Mouse (Mus musculus) heart, embryonic 15.5 days (tissue): Measurements from ENCODE around the gene Olfr1033. TPM values are rescaled to one million over a fixed set of nuclear protein-coding genes. Genes with fewer than 3 reads are reported as not detected.
"Not testable (repeated sequence)": the region's sequence is repeated elsewhere in the genome, so short reads cannot be mapped to it uniquely, and the experiment has no call there.

Experiments
- ATAC-seq: fragments of 200-750 bp; cut with Nextera tagmentation; replicated peaks from 2 replicates; pipeline ENCODE4 v1.8.0; 2017; ENCODE audit warnings: low read depth, moderate TSS enrichment; ENCODE audit not compliant: insufficient number of reproducible peaks, insufficient read depth, low FRiP score
- H3K27ac ChIP-seq: fragments of 300-500 bp; sonication (generic); 2 replicates; pipeline ENCODE4 v1.5.1; 2015; ENCODE audit warnings: mild to moderate bottlenecking, inconsistent platforms
- H3K27me3 ChIP-seq: fragments of 300-500 bp; sonication (generic); 2 replicates; pipeline ENCODE4 v1.6.1; 2015; ENCODE audit warnings: inconsistent platforms
- H3K36me3 ChIP-seq: fragments of 300-500 bp; sonication (generic); 2 replicates; pipeline ENCODE4 v1.6.1; 2015; ENCODE audit warnings: mild to moderate bottlenecking, inconsistent platforms
- H3K4me1 ChIP-seq: fragments of 300-500 bp; sonication (generic); replicated peaks from 2 replicates; pipeline ENCODE4 v1.6.1; 2015; ENCODE audit warnings: inconsistent platforms
- H3K4me2 ChIP-seq: fragments of 300-500 bp; sonication (generic); 2 replicates; pipeline ENCODE4 v1.6.1; 2015; ENCODE audit warnings: inconsistent platforms, mild to moderate bottlenecking, moderate library complexity
- H3K4me3 ChIP-seq: fragments of 300-500 bp; sonication (generic); 2 replicates; pipeline ENCODE4 v1.5.1; 2015; ENCODE audit warnings: mild to moderate bottlenecking, inconsistent platforms
- H3K9ac ChIP-seq: fragments of 300-500 bp; sonication (generic); 2 replicates; pipeline ENCODE4 v1.6.1; 2015; ENCODE audit warnings: mild to moderate bottlenecking, inconsistent platforms
- H3K9me3 ChIP-seq: fragments of 300-500 bp; sonication (generic); replicated peaks from 2 replicates; pipeline ENCODE4 v1.6.1; 2016; ENCODE audit warnings: inconsistent platforms
- WGBS: fragments of 180-500 bp; shearing (Covaris S2); methylation state at CpG from one replicate; pipeline ENCODE4 v1.1.7; 2015; ENCODE audit warnings: mixed read lengths; 5-methylcytosine and 5-hydroxymethylcytosine counted together
- polyA plus RNA-seq: library from polyadenylated mRNA; unstranded; fragments of >200 nt; fragmentation: Nextera tagmentation; extraction: Ambion mirVana; gene quantifications from 2 replicates; pipeline ENCODE4 v1.2.1, GENCODE M21; 2015

Gene Olfr1033
- polyA plus RNA-seq: 7.7 and 9.0 TPM in 2 replicates

- H3K4me2 ChIP-seq: peak within 1 kb of the TSS; percentile 63
- H3K9ac ChIP-seq: peak within 1 kb of the TSS; percentile 53
- WGBS: 0% methylated on average over 11 of the region's 11 CpGs
- H3K4me1 ChIP-seq, H3K27me3 ChIP-seq, ATAC-seq, H3K36me3 ChIP-seq, H3K9me3 ChIP-seq: not testable (repeated sequence)
- H3K4me3 ChIP-seq: peak within 1 kb of the TSS; percentile 47
- H3K27ac ChIP-seq: peak within 1 kb of the TSS; percentile 80
Measured at GRCm38 (mm10) chr2:86020406-86020805, at the start of gene Olfr1033. Gene Olfr1033, plus strand, starts transcription at chr2:86020633.

- H3K36me3 ChIP-seq: no peaks in the 10 kb centered on the region
- no peak within 1 kb of the TSS for H3K27ac ChIP-seq
- no peaks in the 10 kb centered on the region for H3K4me1 ChIP-seq
- no peak for ATAC-seq
- H3K4me3 ChIP-seq: no peak within 1 kb of the TSS
- H3K27me3 ChIP-seq: no peaks in the 10 kb centered on the region
- no peaks in the 10 kb centered on the region for H3K9me3 ChIP-seq
- no peak within 1 kb of the TSS for H3K4me2 ChIP-seq
- WGBS: 80% methylated on average over 2 of the region's 2 CpGs
- H3K9ac ChIP-seq: no peak within 1 kb of the TSS
Measured at GRCm38 (mm10) chr2:85973595-85973994, 46.8 kb upstream of the Olfr1033 start, which contains the start of gene Olfr1029. Gene Olfr1029, plus strand, starts transcription at chr2:85973895.

- no peak within 1 kb of the TSS for H3K27ac ChIP-seq
- H3K27me3 ChIP-seq: no peaks in the 10 kb centered on the region
- ATAC-seq: no peak
- no peaks in the 10 kb centered on the region for H3K36me3 ChIP-seq
- no peaks in the 10 kb centered on the region for H3K9me3 ChIP-seq
- no peaks in the 10 kb centered on the region for H3K4me1 ChIP-seq
- no peak within 1 kb of the TSS for H3K4me3 ChIP-seq
- H3K4me2 ChIP-seq: no peak within 1 kb of the TSS
- no peak within 1 kb of the TSS for H3K9ac ChIP-seq
- 52% methylated on average over 1 of the region's 1 CpGs for WGBS
Measured at GRCm38 (mm10) chr2:85978976-85979375, 41.5 kb upstream of the Olfr1033 start, which contains the start of gene Olfr1030. Gene Olfr1030, plus strand, starts transcription at chr2:85979276.

- 51% methylated on average over 3 of the region's 3 CpGs for WGBS
- Histone ChIP-seq H3K27me3 (no peaks in the 10 kb centered on the region), H3K27ac (no peak within 1 kb of the TSS), H3K36me3 (no peaks in the 10 kb centered on the region), H3K9ac (no peak within 1 kb of the TSS), H3K4me1 (no peaks in the 10 kb centered on the region), H3K4me3 (no peak within 1 kb of the TSS), H3K9me3 (no peaks in the 10 kb centered on the region), H3K4me2 (no peak within 1 kb of the TSS)
- no peak for ATAC-seq
Measured at GRCm38 (mm10) chr2:85990004-85990403, 30.4 kb upstream of the Olfr1033 start, which contains the start of gene Olfr1031. Gene Olfr1031, plus strand, starts transcription at chr2:85990304.

GRCm38 (mm10) chr2:86005240-86005639 is 15.2 kb upstream of the Olfr1033 start, which contains the start of gene Olfr1032:
Gene Olfr1032, plus strand, starts transcription at chr2:86005540.
- Histone ChIP-seq H3K36me3 (no peaks in the 10 kb centered on the region), H3K27me3 (no peaks in the 10 kb centered on the region), H3K4me1 (no peaks in the 10 kb centered on the region), H3K27ac (no peak within 1 kb of the TSS), H3K9ac (no peak within 1 kb of the TSS), H3K9me3 (no peaks in the 10 kb centered on the region), H3K4me2 (no peak within 1 kb of the TSS), H3K4me3 (no peak within 1 kb of the TSS)
- ATAC-seq: no peak
- 77% methylated on average over 7 of the region's 7 CpGs for WGBS

- 25% methylated on average over 5 of the region's 9 CpGs for WGBS
- H3K9me3 ChIP-seq, H3K27ac ChIP-seq, H3K9ac ChIP-seq, H3K4me3 ChIP-seq, ATAC-seq, H3K36me3 ChIP-seq, H3K27me3 ChIP-seq, H3K4me2 ChIP-seq, H3K4me1 ChIP-seq: not testable (repeated sequence)
Measured at GRCm38 (mm10) chr2:86021518-86021917, 1.1 kb downstream of the Olfr1033 start.

GRCm38 (mm10) chr2:86045561-86045960 is 25.1 kb downstream of the Olfr1033 start, which contains the start of gene Olfr1034:
Gene Olfr1034, plus strand, starts transcription at chr2:86045861.
- Histone ChIP-seq H3K9me3 (no peaks in the 10 kb centered on the region), H3K36me3 (no peaks in the 10 kb centered on the region), H3K4me1 (no peaks in the 10 kb centered on the region), H3K4me2 (no peak within 1 kb of the TSS), H3K27me3 (no peaks in the 10 kb centered on the region), H3K27ac (no peak within 1 kb of the TSS), H3K9ac (no peak within 1 kb of the TSS), H3K4me3 (no peak within 1 kb of the TSS)
- ATAC-seq: no peak

GRCm38 (mm10) chr2:86050777-86051176 is 30.3 kb downstream of the Olfr1033 start:
- not testable (repeated sequence) for H3K4me2 ChIP-seq, H3K9me3 ChIP-seq, H3K27ac ChIP-seq, H3K27me3 ChIP-seq, H3K36me3 ChIP-seq, H3K4me1 ChIP-seq, H3K9ac ChIP-seq, ATAC-seq, H3K4me3 ChIP-seq

- ATAC-seq, H3K27me3 ChIP-seq, H3K36me3 ChIP-seq, H3K4me2 ChIP-seq, H3K27ac ChIP-seq, H3K4me3 ChIP-seq, H3K9me3 ChIP-seq, H3K9ac ChIP-seq, H3K4me1 ChIP-seq: not testable (repeated sequence)
- 90% methylated on average over 2 of the region's 2 CpGs for WGBS
Measured at GRCm38 (mm10) chr2:86063766-86064165, 43.3 kb downstream of the Olfr1033 start.

- no peak overlapping the region for H3K4me3 ChIP-seq
- no peaks in the 10 kb centered on the region for H3K9me3 ChIP-seq
- H3K36me3 ChIP-seq: no peaks in the 10 kb centered on the region
- H3K4me2 ChIP-seq: no peak overlapping the region
- no peaks in the 10 kb centered on the region for H3K4me1 ChIP-seq
- H3K27me3 ChIP-seq: no peaks in the 10 kb centered on the region
- WGBS: 91% methylated on average over 8 of the region's 8 CpGs
- no peak overlapping the region for H3K9ac ChIP-seq
- no peak overlapping the region for H3K27ac ChIP-seq
- no peak for ATAC-seq
Measured at GRCm38 (mm10) chr2:86070189-86070588, 49.8 kb downstream of the Olfr1033 start.

- H3K27me3 ChIP-seq, H3K9ac ChIP-seq, H3K9me3 ChIP-seq, H3K4me3 ChIP-seq, ATAC-seq, H3K4me2 ChIP-seq, H3K4me1 ChIP-seq, H3K27ac ChIP-seq, H3K36me3 ChIP-seq: not testable (repeated sequence)
Measured at GRCm38 (mm10) chr2:86073692-86074091, 53.3 kb downstream of the Olfr1033 start, which contains the start of gene Olfr1036. Gene Olfr1036, plus strand, starts transcription at chr2:86073992.

- H3K4me2 ChIP-seq, H3K9me3 ChIP-seq, H3K4me3 ChIP-seq, H3K9ac ChIP-seq, H3K27ac ChIP-seq, ATAC-seq, H3K4me1 ChIP-seq, H3K36me3 ChIP-seq, H3K27me3 ChIP-seq: not testable (repeated sequence)
- WGBS: 74% methylated on average over 1 of the region's 1 CpGs
Measured at GRCm38 (mm10) chr2:86080478-86080877, 60.0 kb downstream of the Olfr1033 start.
